Mouse (Mus musculus) skeletal muscle tissue, adult 2 months (tissue): Measurements from ENCODE around the gene Kifc5b.
A peak's percentile ranks its signal among the peaks of the same experiment; 100 is the strongest.
"Not testable (repeated sequence)": the region's sequence is repeated elsewhere in the genome, so short reads cannot be mapped to it uniquely, and the experiment has no call there.

ENCODE experiments used
- DNase-seq: peaks from one replicate; pipeline ENCODE4 v3.0.0-alpha.2; 2012; ENCODE audit warnings: low read depth, low spot score

The Kifc5b gene

DNA sequence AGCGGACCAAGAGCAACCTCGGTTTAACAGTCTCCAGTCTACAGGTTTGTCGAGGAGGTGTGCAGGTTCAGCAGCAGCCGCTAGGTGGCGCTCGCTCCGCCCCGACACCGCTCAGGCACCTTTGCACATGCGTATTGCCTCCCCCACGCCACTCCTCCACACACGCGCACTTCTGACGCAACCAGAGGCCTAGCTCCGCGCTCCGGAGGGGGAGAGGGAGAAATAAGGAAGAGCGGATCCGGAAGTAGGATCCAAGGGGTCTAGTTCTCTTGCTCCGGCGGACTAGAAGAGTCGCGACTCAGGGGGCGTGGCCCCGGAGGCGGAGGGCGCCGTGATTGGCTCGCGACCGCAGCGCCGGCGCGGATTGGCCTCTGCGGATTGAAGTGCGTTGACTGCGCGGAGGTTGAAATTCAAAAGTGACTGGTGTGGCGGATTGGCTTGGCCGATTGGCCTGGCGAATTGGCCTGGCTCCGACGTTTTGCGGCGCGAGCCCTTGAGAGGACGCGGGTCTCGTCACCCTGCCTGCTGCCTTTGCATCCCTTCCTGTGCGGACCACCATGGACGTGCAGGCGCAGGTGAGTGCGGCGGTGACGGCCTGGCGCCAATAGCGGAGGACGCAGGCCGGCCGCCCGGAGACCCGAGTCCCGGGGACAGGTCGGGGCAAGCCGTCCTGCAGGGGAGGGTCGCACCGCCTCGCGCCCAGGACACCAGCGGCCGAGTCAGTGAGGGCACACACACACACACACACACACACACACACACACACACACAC lies at the start of gene Kifc5b:
Kifc5b (plus strand) TSS at position 381 of the 772 bp plus-strand sequence.
- DNase-seq, result peak; percentile 100

DNA sequence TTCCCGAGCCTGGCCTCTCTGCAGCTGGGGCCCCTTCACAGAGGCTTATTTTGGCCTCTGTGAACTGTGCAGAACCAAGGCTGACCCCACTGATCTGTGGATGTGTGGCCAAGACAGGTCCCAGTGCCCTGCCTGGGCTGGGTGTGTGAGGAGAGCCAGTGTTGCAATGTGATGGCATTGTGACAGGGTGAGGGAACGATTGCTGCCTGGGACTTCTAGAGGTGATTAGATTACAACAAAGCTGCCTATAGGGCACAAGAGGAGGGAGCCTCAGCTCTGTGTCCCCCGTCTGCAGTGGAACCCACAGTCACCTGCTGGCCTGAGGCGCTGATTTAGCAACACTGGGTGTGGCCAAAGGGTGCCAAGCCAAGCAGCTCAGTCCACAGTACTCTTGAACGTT lies 48.1 kb upstream of the Kifc5b start:
- DNase-seq, result no peak

DNA sequence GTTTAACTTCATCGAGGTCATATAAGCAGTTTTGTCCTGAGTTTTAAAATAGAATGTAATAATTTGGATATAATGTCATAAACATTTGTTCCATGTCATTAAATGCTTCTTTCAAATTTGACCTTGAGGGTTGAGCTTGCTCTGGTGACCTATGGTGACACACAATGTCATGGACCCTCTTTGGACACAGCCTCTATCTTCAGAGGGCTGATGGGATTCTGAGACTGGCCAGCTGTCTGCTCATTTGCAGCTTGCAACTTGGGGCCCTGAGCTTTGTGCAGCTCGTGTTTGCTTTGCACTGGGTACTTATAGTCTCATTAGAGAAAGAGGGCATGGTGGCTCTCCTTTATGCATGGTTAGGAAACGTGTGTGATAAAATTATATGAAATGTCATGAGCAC lies 44.0 kb upstream of the Kifc5b start:
- no peak for DNase-seq

DNA sequence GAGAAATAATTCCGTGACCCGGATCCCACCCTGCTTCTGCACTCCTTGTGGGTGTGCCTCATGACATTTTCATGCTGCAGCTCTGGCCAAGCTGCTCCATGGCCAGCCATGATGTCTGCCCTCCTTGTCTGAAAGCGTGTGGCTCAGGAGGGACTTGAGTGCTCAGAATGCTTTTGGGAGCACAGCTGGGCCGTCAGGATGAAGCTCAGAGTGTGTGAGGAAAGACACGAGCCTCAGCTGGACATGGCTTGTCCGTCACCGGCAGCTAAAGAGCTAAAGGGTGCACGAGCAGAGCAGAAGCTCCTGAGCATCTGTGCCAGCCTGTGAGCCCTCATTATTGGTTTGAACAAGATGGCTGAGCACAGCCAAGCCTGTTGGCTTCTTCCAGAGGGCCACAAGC lies 43.4 kb upstream of the Kifc5b start:
- no peak for DNase-seq

DNA sequence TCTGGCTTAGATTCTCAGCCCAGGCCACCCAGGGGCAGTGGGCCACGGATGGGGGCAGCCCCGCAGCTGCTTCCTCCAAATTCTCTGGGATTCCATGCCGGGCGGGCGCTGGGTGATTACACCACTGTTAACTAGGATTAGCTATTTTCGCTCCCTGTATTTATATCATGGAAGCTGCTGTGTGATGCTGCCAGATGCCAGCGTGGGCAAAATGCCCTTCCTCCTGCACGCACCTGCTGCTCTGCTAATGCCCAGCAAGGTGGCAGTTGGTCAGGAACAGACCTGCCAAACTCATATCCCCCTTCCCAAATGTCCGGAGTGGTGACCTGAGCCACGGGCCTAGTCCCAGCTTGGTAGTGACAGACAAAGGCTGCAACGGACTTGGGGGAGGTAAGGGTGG lies 42.3 kb upstream of the Kifc5b start:
- no peak for DNase-seq

DNA sequence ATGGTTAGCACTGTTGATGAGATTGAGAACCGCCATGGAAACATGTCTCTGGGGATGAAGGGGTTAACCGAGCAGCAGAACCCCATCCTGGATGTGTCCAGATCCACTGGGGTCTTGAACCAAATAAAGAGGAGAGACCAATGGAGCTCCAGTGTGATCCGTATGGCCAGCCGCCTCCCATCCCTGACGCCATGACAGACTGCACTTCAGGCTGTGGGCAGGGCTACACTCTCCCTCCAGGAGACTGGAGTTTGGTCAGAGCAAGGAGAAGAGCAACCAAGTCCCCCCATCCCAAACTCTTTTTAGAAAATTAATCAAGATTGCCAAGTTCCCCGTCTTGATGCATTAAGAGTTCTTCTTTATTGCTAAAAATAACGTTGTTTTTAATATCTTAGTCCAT lies 39.0 kb upstream of the Kifc5b start:
- DNase-seq, result no peak

DNA sequence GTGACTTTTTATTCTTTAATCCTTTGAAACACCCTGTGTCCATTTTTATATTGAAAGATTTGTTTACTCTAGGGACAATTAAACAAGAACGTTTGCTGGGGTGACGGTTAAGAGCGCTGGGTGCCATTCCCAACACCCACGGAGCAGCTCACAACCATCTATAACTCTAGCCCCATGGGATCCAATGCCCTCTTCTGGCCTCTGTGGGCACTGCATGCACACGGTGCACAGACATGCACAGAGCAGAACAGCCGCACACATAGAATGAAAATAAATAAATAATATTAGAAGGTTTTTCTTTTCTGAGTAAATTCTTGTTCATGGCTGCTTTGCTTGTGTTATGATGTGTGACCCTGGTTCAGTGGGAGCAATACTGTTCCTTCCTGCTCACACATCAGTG lies 37.7 kb upstream of the Kifc5b start:
- DNase-seq, result no peak

DNA sequence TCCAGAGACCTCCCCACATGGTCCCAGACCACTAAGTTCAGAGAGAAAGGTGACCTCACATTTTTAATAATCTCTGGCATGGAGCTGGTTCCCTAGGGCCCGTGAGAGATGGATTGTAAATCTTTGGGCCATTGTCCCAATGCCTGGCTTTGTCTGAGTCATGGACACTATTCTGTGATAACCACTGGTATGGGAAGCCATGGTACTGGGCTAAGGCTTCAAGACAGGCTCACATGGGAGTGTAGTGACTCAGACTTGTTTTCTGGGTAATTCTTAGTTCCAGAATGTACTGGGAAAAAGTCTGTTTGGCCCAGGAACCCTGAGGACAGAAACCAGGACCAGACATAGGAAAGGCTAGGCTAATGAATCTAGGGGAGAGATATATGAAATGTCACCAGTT lies 34.2 kb upstream of the Kifc5b start:
- DNase-seq, result no peak

DNA sequence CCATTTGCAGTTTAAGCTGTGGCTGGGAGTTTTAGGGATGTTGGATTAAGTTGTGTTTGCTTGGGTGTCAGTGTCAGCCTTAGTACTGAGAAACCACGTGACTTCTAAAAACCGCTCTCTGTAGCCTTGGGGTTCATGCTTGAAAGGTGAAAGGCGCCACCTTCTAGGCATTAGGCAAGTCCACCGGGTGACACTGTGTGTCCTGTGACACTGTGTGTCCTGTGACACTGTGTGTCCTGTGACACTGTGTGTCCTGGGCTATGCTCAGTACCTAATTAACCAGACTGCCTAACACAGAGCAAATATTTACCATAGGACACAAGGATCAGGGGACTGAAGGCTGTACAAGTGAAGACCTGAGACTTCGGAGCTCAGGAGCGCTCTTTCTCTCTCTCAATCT lies 33.3 kb upstream of the Kifc5b start:
- DNase-seq, result no peak

DNA sequence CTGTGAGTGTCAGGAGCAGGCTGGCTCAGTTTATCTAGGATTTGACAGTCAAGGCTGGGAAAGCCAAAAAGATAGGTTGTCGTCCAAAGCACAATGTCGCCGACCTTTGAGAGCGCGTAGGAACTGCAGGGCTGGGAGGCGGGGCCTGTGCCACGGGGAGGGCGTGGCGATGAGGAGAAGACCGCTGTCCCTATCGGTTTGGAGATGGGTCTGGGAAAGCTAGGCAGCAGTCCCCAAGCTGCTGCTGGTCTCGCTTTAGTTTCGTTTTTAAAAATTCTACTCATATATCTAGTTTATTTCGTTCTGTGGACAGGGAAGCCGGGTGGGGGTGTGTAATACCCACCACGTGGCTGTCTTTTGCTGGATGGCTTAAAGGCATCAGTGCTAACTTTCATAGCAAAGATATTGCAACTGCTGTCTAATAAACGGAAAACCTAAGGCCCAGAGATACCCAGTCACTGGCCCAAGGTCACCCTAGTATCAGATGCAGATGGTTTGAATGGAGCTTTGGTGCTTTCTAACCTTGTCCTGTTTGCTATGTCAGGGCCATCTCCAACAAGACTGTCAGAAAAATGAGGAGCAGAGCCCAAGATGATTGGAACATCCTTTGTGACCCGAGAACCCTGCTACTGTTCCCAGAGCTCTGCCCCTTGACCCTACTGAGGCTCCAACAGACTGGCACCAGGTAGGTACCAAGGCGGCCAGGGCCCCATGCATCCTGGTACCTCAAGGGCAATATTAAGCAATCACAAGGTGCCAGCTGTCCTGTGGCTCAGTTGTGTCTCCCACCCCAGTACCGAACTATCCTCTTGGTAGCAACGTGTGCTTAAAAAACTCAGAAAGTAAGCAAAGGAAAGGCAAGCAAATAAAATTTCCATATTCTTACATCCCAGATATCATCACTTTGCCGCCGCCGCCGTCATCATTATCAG lies 31.6 kb upstream of the Kifc5b start:
- peak; percentile 68 for DNase-seq

DNA sequence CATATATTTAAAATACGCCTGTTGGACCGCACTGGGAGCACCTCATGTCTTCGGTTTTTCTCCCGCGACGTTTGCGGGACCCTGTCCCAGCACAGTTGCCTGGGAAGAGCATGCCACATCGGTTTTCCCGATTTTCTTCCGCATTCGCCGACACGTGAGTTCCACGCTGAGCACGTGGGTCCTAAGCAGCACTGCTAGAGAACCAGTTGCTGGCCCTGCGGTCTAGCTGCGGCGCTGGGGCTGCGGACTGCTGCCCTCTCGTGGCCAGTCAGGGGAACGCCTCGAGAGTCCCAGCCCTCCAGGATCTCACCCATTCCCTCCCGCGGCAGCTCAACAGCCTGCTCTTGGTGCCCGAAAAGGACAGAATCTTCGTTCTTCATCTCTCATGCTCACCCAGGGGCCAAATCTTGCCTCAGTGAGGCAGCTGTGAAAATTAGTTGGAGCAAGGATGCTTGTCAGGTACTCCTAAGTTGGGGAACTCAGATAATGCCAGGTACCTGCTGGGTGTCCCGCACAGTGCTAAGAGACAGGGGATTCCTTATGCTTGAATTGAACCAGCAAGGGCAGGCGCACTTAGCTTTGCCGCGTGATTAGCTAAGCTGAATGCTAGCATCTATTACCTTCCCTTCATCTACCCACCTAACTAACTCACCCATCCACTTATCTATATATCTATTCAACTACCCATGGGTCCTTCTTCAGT lies 30.7 kb upstream of the Kifc5b start:
- DNase-seq, result peak; percentile 83

DNA sequence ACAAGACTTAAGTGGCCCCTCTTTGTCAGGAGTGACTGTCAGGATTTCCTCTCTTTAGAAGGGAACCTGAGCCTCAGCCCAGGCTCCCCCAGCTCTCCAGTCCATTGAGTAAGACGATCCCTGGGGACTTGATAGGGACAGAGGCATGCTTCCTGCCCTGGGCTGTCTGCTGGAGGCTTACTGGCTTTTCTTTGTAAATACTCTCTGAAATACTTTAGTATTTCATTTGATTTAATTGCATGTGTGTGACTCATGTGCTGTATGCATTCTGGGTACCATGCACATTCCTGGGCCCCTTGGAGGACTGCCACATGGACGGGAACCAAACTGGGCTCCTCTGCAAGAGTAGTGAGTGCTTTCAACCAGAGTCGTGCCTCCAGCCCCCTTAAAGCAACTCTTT lies 29.0 kb upstream of the Kifc5b start:
- DNase-seq, result no peak

DNA sequence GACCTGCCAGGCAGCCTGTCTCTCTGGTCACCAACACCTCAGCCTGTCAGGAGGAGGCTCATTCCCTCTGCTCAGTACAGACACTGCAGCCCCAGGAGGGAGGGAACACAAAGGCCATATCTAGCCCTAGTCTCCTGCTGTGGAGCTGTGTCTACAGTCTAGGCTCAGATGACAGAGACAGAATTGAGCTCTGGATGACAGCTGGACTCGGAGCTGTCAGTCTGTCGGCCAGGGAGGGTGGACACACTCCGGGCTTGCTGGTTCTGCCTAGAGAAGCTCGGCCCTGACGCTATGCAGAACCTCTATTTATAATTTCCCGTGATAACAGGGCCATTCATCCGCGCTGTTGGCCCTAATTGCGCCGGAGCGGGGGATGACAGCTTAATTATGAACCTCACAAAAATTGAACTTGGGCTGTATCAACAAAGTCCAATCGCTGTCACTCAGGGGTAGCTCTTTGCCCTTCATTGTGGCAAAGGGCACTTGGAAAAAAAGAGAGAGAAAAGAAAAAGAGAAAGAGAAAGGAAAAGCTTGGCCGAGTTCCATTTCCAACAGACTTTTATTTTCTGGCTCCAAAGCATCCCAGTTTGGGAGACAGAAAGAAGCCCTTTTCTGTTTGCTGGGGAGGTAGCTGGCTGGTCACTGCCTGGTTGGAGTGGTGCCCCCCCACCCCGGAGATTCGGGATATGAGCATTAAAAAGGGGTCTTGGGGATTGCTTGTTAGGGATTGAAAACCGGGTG lies 24.1 kb upstream of the Kifc5b start:
- no peak for DNase-seq

DNA sequence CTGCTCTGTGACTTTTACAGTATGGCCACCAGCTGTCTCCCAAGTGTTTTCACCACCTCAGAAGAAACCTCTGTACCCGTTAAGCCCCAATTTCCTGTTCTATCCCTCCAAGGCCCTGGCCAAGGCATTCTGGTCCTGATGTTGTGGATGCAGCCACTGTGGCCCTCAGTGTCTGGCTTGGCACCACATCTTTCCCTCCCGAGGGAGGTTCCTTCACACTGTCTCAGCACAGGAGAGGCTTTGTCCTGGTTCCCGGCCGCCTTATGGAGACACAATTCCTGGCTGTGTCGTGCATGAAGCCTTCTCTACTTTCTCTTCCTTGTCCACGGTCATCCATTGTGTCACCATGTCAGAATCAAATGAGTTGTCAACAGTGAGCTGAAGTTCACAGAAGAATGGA lies 23.4 kb upstream of the Kifc5b start:
- no peak for DNase-seq

DNA sequence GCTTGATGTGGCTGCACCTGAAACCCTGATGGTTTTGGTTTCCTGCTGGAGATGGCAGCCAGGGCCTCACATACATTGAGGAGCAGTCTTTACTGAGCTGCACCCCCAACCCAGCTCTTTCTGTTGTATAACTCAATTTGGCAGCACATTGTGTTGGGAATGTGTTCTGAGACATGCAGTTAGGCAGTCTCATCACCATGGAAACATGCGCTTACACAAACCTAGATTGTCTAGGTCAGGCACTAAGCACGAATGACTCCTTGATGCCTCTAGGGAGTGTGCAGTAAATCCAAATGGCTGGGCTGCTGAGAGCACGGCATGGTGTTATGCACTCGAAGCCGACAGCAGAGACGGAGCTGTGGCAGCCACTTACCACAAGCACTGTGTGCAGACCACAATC lies 22.5 kb upstream of the Kifc5b start:
- no peak for DNase-seq

DNA sequence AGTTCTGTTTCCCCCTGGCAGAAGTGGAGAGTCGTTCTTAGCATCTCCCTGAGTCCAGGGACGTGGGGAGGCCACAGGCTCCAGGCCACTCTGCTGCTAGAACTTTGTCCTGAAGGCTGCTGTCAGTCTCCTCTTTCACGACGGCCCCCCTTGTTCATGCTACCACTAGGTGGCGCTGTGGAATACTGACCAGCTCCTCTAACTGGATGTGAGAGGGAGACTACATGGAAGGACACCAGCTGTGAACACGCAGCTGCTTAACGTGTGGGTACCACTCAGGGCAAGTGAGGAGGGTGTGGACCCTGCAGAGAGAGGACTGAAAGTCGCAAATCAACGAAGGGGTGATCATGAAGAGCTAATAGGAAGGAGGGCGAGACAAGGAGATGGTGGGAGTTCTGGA lies 21.3 kb upstream of the Kifc5b start:
- DNase-seq, result peak; percentile 69

DNA sequence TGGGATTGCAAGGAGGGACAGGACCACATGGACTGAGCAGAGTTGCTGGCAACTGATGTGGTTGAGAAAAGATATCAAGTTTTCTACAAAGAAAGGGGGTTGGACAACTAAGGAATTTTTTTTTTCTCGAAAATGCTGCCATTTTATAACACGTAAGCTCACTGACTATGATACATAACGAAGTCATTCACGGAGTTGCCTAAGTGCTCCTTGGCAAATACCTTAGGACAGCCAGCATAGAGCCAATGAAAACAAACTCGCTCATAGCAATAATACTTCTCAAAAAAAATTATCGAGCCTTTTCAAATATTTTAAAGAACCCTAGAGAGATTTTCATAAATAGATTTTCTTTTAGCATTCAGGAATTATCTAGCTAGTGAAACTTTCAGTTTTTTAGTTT lies 16.0 kb upstream of the Kifc5b start:
- DNase-seq, result no peak

DNA sequence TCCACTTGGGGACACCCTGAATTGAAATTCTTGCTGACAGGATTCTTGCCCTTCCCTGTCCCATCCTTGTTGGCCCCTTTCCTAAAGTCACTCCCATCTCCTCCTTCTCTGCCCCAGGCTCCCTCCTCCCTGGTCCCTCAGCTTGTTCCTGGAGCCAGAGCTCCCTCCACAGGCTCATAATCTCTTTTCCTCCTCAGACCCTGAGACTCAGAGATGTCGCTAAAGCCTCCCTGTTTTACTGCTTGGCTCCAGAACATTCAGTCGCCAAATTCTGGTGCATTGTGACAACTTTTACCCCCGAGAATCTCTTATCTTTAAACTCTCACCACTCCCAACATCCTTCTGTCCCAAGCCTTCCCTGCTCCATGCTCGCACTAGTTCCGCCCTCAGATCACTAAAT lies 12.6 kb upstream of the Kifc5b start:
- no peak for DNase-seq

DNA sequence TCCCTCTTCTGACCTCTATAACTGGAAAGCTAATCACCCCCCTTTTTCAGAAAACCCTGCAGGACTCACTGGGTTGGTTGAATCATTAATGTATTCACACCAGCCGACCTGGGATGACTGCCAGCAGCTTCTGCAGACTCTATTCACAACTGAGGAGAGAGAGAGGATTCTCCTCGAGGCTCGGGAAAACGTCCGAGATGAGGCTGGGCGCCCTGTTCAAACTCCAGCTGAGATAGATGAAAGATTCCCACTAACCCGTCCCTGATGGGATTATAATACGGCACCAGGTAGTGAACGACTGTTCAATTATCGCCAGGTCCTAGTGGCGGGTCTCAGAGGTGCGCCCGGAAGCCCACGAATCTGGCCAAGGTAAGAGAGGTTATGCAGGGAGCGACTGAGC lies 9.4 kb upstream of the Kifc5b start:
- DNase-seq, result not testable (repeated sequence)

DNA sequence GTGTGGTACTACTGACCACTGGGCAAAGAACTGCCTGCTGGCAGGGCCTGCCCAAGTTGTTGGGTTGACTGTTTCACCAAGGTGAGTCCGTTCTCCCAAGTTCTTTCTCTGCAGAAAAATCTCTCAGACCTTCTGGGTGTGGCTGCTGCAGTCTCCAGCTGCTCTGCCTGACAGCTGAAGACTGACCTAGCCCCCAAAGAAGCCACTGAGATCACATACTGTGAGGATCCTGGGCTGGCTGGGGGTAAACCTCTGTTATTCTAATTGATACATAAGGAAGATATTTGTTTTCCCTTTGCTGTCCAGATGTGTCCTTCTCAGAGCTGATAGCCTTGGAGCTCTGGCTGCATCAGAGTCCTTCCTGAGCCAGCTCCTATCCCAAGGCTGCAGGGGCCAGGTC lies 1.6 kb upstream of the Kifc5b start:
- DNase-seq, result no peak

DNA sequence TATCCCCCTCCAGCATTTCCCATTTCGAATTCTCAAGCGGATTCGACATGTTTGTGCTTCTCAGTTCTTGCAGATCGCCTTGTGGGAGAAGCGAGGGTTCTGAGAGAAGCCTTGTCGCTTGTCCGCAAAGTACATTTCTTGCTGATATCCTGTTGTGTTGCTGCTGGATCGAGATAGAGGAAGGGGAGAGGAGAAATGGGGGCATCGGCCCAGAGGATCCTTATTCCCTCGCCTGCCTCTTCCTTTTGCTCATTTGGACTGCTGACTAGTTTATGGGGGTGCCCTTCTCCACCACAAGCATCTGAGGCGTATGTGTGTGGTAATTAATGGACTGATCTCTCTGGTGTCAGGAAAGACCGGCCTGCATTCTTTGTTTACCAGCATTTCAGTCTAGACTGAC lies 669 bp downstream of the Kifc5b start:
- DNase-seq, result not testable (repeated sequence)

DNA sequence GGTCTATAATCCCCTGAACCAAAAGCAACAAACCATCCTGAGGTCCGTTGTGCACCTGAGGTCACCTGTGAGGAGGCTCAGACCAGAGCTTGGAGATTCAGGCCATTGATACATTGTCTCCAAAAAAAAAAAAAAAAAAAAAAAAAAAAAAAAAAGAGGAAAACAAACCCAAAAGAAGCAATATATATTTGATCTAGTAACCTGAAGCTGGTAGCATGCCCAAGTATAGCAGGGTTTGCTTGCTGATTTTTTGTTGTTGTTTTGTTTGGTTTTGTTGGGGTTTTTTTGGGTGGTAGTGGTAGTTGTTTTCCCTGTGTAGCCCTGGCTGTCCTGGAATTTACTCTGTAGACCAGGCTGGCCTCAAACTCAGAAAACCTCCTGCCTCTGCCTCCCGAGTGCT lies 1.5 kb downstream of the Kifc5b start:
- no peak for DNase-seq
